Mouse (Mus musculus) cerebellum, adult 2 months (tissue): Measurements from ENCODE around the gene Nr6a1.

Experiments
- CTCF ChIP-seq: fragments of 200-500 bp; IDR thresholded peaks from 2 replicates; pipeline ENCODE4 v1.5.1; 2011; ENCODE audit warnings: low read depth, mild to moderate bottlenecking, control low read depth, low read length, moderate library complexity, borderline replicate concordance; ENCODE audit not compliant: insufficient read depth
- POLR2A ChIP-seq: fragments of 200-500 bp; IDR thresholded peaks from 2 replicates; pipeline ENCODE4 v1.6.1; 2011; ENCODE audit warnings: low read length, control low read depth, borderline replicate concordance; ENCODE audit not compliant: insufficient read depth

- TF ChIP-seq CTCF (no peak), POLR2A (no peak)
Observed at GRCm38 (mm10) chr2:38717436-38717835, 210.1 kb downstream of the Nr6a1 start.
